26 mouse cellular contexts compared by ENCODE assay signal in the genomic region with DNA sequence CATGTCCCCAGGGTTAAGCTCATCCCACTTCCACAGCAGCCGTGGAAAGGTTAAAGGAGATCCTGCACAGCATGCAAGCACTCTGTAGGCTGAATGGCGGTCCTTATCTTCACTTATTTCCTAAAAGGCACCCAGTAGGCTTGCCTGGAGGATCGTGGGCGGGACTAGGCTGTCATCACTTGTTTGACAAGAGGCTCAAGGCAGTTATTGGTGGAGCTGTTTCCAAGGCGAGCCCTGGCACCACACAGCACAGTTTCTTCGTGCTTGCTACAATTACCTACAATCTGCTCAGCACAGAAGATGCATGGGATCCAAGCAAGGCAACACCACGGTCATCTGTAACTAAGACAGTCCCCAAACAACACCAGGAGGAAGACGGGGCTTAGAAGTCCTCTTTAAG.
DNase-seq lines count a peak whose midpoint lies in the region; ATAC-seq and TF ChIP-seq lines count a peak whose summit lies in the region.
"Had no signal": no experiment of that assay in that cellular context is flagged by ENCODE, and none has a peak within 500 bp of the region (broad histone marks: within the 10 kb centered on the region; RNA-seq: fewer than 3 reads in every experiment).

No protein-coding gene starts in this region.

- peak; percentile 69 for ATAC-seq in heart, embryonic 16.5 days (replicated peaks; ENCODE audit: extremely low read depth, insufficient read depth, low FRiP score)
- ATAC-seq in forebrain, postnatal 0 days: no peak; the same call in 1 of the 2 replicates
- ATAC-seq in erythroid progenitor cell, adult 5-6 weeks (replicated peaks; ENCODE audit: low FRiP score, poor library complexity, severe bottlenecking): no peak
- ATAC-seq: hindbrain, embryonic 16.5 days; intestine, embryonic 16.5 days; liver, embryonic 12.5 days had no signal

- H3K4me2 ChIP-seq in heart, embryonic 16.5 days (ENCODE audit: low read depth, low read length): no peak overlapping the region
- no peak overlapping the region for H3K4me2 ChIP-seq in forebrain, postnatal 0 days (ENCODE audit: low read depth)
- H3K4me2 ChIP-seq: embryonic facial prominence, embryonic 12.5 days; forebrain, embryonic 12.5 days; kidney, embryonic 15.5 days; limb, embryonic 13.5 days; liver, embryonic 12.5 days; midbrain, embryonic 11.5 days had no signal

- TF ChIP-seq POLR2A in thymus, adult 2 months (IDR thresholded peaks at IDR 0.05; ENCODE audit: control insufficient read depth, extremely low read depth, insufficient read depth, low read length, poor library complexity): no peak

- intact Hi-C loops in heart, postnatal 25 days (cut with DNase I): loop anchor here (2.0 kb wide), 1 partner anchor 55 kb away; no protein-coding TSS in a partner anchor

- H3K4me3 ChIP-seq in heart, embryonic 10.5 days: no peak overlapping the region
- H3K4me3 ChIP-seq in heart, embryonic 16.5 days (ENCODE audit: low read length): no peak overlapping the region
- no peak overlapping the region for H3K4me3 ChIP-seq in forebrain, postnatal 0 days (ENCODE audit: low read depth, low read length)
- H3K4me3 ChIP-seq in thymus, adult 2 months (ENCODE audit: control insufficient read depth, insufficient read depth, low read length): no peak overlapping the region
- H3K4me3 ChIP-seq: embryonic facial prominence, embryonic 12.5 days; forebrain, embryonic 12.5 days; hindbrain, embryonic 10.5 days; kidney, embryonic 15.5 days; limb, embryonic 13.5 days; liver, embryonic 12.5 days had no signal

- H3K4me1 ChIP-seq in heart, embryonic 10.5 days: peaks cover 53% of the 10 kb centered on the region
- H3K4me1 ChIP-seq in heart, embryonic 16.5 days (ENCODE audit: control insufficient read depth, insufficient read depth, low read length): peaks cover 19% of the 10 kb centered on the region
- H3K4me1 ChIP-seq in forebrain, postnatal 0 days (ENCODE audit: insufficient read depth): no peaks in the 10 kb centered on the region
- H3K4me1 ChIP-seq in thymus, adult 2 months (replicated peaks; ENCODE audit: control insufficient read depth, insufficient read depth, low read length): no peaks in the 10 kb centered on the region; the same call in 1 of the 2 replicates
- H3K4me1 ChIP-seq: forebrain, embryonic 12.5 days; limb, embryonic 13.5 days; liver, embryonic 12.5 days had no signal

- 26% methylated on average over 8 of the region's 8 CpGs for WGBS in heart, embryonic 10.5 days
- 32% methylated on average over 8 of the region's 8 CpGs for WGBS in heart, embryonic 16.5 days
- WGBS in forebrain, postnatal 0 days: 69% methylated on average over 8 of the region's 8 CpGs
- WGBS in thymus, adult 2 months: 87% methylated on average over 8 of the region's 8 CpGs

- TF ChIP-seq CTCF in forebrain, postnatal 0 days (IDR thresholded peaks at IDR 0.05; ENCODE audit: low read depth): no peak
- TF ChIP-seq CTCF in thymus, adult 2 months (IDR thresholded peaks at IDR 0.05; ENCODE audit: borderline replicate concordance, control insufficient read depth, extremely low read depth, insufficient read depth, low read length, poor library complexity): no peak

- H3K9ac ChIP-seq in heart, embryonic 16.5 days (ENCODE audit: low read length): no peak overlapping the region
- no peak overlapping the region for H3K9ac ChIP-seq in forebrain, postnatal 0 days
- H3K9ac ChIP-seq: embryonic facial prominence, embryonic 12.5 days; forebrain, embryonic 12.5 days; kidney, embryonic 15.5 days; limb, embryonic 13.5 days; liver, embryonic 12.5 days had no signal

- peak; percentile 95 for DNase-seq in heart, adult 11 months
- DNase-seq in heart, postnatal 25 days (ENCODE audit: low spot score): no peak
- DNase-seq in NIH3T3 (ENCODE audit: low read depth): peak; percentile 24
- DNase-seq in heart, embryonic 10.5 days (ENCODE audit: low spot score): peak; percentile 92
- DNase-seq in forebrain, postnatal 0 days: no peak
- DNase-seq in thymus, adult 2 months: no peak
- DNase-seq: adrenal gland, postnatal 25 days; cerebellum, postnatal 14 days; gastrocnemius, postnatal 36 days; kidney, postnatal 36 days; layer of hippocampus, postnatal 36 days; lung, adult 2 months; lung, postnatal 14 days; right cerebral cortex, postnatal 25 days; thymus, postnatal 25 days had no signal

- H3K27me3 ChIP-seq in heart, embryonic 10.5 days (ENCODE audit: insufficient read depth, poor library complexity, severe bottlenecking): no peaks in the 10 kb centered on the region
- H3K27me3 ChIP-seq in heart, embryonic 16.5 days (ENCODE audit: control insufficient read depth, insufficient read depth, low read length): no peaks in the 10 kb centered on the region
- H3K27me3 ChIP-seq in forebrain, postnatal 0 days (ENCODE audit: insufficient read depth, low read length): no peaks in the 10 kb centered on the region
- H3K27me3 ChIP-seq in thymus, adult 2 months (ENCODE audit: control insufficient read depth, insufficient read depth, low read length): no peaks in the 10 kb centered on the region
- H3K27me3 ChIP-seq: embryonic facial prominence, embryonic 12.5 days; forebrain, embryonic 12.5 days; kidney, embryonic 15.5 days; limb, embryonic 13.5 days; liver, embryonic 12.5 days had no signal

- H3K9me3 ChIP-seq in heart, embryonic 10.5 days: no peaks in the 10 kb centered on the region
- no peaks in the 10 kb centered on the region for H3K9me3 ChIP-seq in heart, embryonic 16.5 days (replicated peaks; ENCODE audit: control insufficient read depth, low read length)
- H3K9me3 ChIP-seq in forebrain, postnatal 0 days (ENCODE audit: low read length): no peaks in the 10 kb centered on the region
- H3K9me3 ChIP-seq: embryonic facial prominence, embryonic 12.5 days; forebrain, embryonic 12.5 days; hindbrain, embryonic 10.5 days; kidney, embryonic 15.5 days; limb, embryonic 13.5 days; liver, embryonic 12.5 days had no signal

- H3K36me3 ChIP-seq in heart, embryonic 10.5 days: no peaks in the 10 kb centered on the region
- H3K36me3 ChIP-seq in heart, embryonic 16.5 days (ENCODE audit: control insufficient read depth, insufficient read depth): no peaks in the 10 kb centered on the region
- H3K36me3 ChIP-seq in forebrain, postnatal 0 days (ENCODE audit: insufficient read depth): no peaks in the 10 kb centered on the region
- H3K36me3 ChIP-seq in thymus, adult 2 months (ENCODE audit: control insufficient read depth, insufficient read depth, low read length): no peaks in the 10 kb centered on the region
- H3K36me3 ChIP-seq: embryonic facial prominence, embryonic 12.5 days; forebrain, embryonic 12.5 days; hindbrain, embryonic 10.5 days; kidney, embryonic 15.5 days; limb, embryonic 13.5 days; liver, embryonic 12.5 days had no signal

- peak overlapping the region; percentile 75 for H3K27ac ChIP-seq in heart, embryonic 10.5 days
- peak overlapping the region; percentile 88 for H3K27ac ChIP-seq in heart, embryonic 16.5 days (ENCODE audit: low read length)
- no peak overlapping the region for H3K27ac ChIP-seq in forebrain, postnatal 0 days (ENCODE audit: low read depth, low read length)
- H3K27ac ChIP-seq in thymus, adult 2 months (ENCODE audit: control insufficient read depth, insufficient read depth, low read length): no peak overlapping the region
- H3K27ac ChIP-seq: embryonic facial prominence, embryonic 12.5 days; forebrain, embryonic 12.5 days; hindbrain, embryonic 10.5 days; kidney, embryonic 15.5 days; limb, embryonic 13.5 days; liver, embryonic 12.5 days had no signal

Comparison
In these comparisons a context has a peak if more than half of its experiments do, and no peak if none do; other contexts are left out.
1. DNase-seq: peak in heart, adult 11 months (single experiment), NIH3T3 (single experiment) and heart, embryonic 10.5 days (single experiment); none in heart, postnatal 25 days (single experiment), forebrain, postnatal 0 days (single experiment) and thymus, adult 2 months (single experiment).
2. H3K27ac ChIP-seq: peak in heart, embryonic 10.5 days (single experiment) and heart, embryonic 16.5 days (single experiment); none in forebrain, postnatal 0 days (single experiment) and thymus, adult 2 months (single experiment).